Mouse (Mus musculus) layer of hippocampus, adult 9-10 months (tissue): Measurements from ENCODE around the gene BC024978.

Experiments
- DNase-seq: peaks from one replicate; pipeline ENCODE4 v3.0.0; 2022; ENCODE audit warnings: low spot score

BC024978 gene

DNA sequence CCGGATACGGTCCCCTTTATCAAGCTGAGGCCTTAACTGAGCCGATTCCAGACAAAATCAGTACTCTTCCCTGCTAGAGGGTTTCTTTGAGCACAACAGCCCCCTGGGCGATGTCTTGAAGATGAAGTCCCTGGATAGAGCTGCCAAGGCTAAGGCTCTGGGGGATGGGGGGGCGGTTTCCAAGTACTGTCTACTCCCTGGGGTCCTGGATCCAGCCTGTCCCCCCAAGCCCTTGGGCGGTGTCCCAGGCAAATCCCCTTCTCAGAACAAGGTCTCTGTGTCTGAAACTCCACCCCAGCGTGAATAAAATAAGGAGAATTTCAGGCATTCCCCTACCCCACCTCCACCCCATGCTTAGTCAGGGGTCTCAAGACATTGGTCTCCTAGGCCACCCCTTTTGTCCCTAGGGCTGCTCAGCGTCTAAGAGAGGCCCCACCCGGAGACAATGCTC lies 63.7 kb downstream of the BC024978 start:
- DNase-seq, result no peak

DNA sequence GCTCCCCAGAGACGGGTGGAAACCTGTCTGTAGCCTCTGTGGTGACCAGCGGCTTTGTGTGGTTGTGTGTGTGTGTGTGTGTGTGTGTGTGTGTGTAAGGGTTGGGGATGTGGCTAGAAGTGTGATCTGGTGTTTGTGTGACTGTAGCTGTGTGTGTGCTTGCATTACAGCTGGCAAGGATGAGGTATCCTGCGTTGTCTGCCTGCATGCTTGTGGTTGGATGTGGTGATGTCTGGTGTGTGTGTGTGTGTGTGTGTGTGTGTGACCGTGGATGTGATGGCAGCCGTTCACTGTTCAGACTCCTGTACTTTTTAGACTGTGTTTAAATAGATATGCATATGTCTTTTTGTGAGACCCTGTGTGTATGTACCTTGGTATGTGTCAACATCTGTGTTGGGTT lies 64.2 kb downstream of the BC024978 start:
- no peak for DNase-seq
